7 mouse cellular contexts compared by ENCODE assay signal in genomic region chr10:75703504-75703903, GRCm38 (mm10). TPM values are rescaled to one million over a fixed set of nuclear protein-coding genes. Genes with fewer than 3 reads are reported as not detected.
DNase-seq lines count a peak whose midpoint lies in the region; ATAC-seq and TF ChIP-seq lines count a peak whose summit lies in the region.

No protein-coding gene starts in this region.

- no peaks in the 10 kb centered on the region for H3K4me1 ChIP-seq in intestine, postnatal 0 days (replicated peaks; ENCODE audit: control insufficient read depth, insufficient read depth, low read length)
- H3K4me1 ChIP-seq in intestine, embryonic 16.5 days (ENCODE audit: control insufficient read depth, insufficient read depth, low read length), result no peaks in the 10 kb centered on the region; the same call in 1 of the 2 replicates
- H3K4me1 ChIP-seq in bone marrow, adult 2 months (ENCODE audit: control insufficient read depth, insufficient read depth, low read length), result peaks cover 2% of the 10 kb centered on the region; the same call in 1 of the 2 replicates
- peaks cover 11% of the 10 kb centered on the region for H3K4me1 ChIP-seq in midbrain, embryonic 16.5 days (ENCODE audit: control insufficient read depth, insufficient read depth, low read length)

- DNase-seq in adrenal gland, adult 8-10 months, result no peak
- DNase-seq in urinary bladder, postnatal 4 days (ENCODE audit: low spot score in 2 of 2), result no peak

- H3K27me3 ChIP-seq in intestine, postnatal 0 days (replicated peaks; ENCODE audit: control insufficient read depth, insufficient read depth, low read length), result no peaks in the 10 kb centered on the region
- H3K27me3 ChIP-seq in intestine, embryonic 16.5 days (replicated peaks; ENCODE audit: control insufficient read depth, insufficient read depth, low read length), result no peaks in the 10 kb centered on the region
- no peaks in the 10 kb centered on the region for H3K27me3 ChIP-seq in midbrain, embryonic 16.5 days (ENCODE audit: control insufficient read depth, insufficient read depth, low read depth, low read length)

- peak; percentile 75 for TF ChIP-seq CTCF in intestine, postnatal 0 days (IDR thresholded peaks at IDR 0.05; ENCODE audit: low read depth)
- TF ChIP-seq CTCF in bone marrow, adult 2 months (IDR thresholded peaks at IDR 0.05; ENCODE audit: control insufficient read depth, insufficient read depth, low read length), result peak; percentile 32; the same call in 1 of the 2 replicates

- no peak overlapping the region for H3K27ac ChIP-seq in intestine, postnatal 0 days (ENCODE audit: low read depth, low read length)
- no peak overlapping the region; the same call in 1 of the 2 replicates for H3K27ac ChIP-seq in intestine, embryonic 16.5 days (ENCODE audit: low read length)
- H3K27ac ChIP-seq in bone marrow, adult 2 months (ENCODE audit: control insufficient read depth, insufficient read depth, low read depth, low read length, poor library complexity), result no peak overlapping the region
- peak overlapping the region; percentile 51; the same call in 1 of the 2 replicates for H3K27ac ChIP-seq in midbrain, embryonic 16.5 days (ENCODE audit: low read length)

- no peak overlapping the region for H3K4me3 ChIP-seq in intestine, postnatal 0 days (ENCODE audit: low read depth, low read length)
- no peak overlapping the region for H3K4me3 ChIP-seq in intestine, embryonic 16.5 days (ENCODE audit: low read length)
- no peak overlapping the region for H3K4me3 ChIP-seq in bone marrow, adult 2 months (replicated peaks; ENCODE audit: control insufficient read depth, low read depth, low read length)
- no peak overlapping the region for H3K4me3 ChIP-seq in midbrain, embryonic 16.5 days (ENCODE audit: low read depth, low read length)

- H3K9me3 ChIP-seq in intestine, postnatal 0 days (ENCODE audit: control insufficient read depth), result no peaks in the 10 kb centered on the region
- no peaks in the 10 kb centered on the region for H3K9me3 ChIP-seq in intestine, embryonic 16.5 days (ENCODE audit: control insufficient read depth, low read length)
- no peaks in the 10 kb centered on the region for H3K9me3 ChIP-seq in midbrain, embryonic 16.5 days (replicated peaks; ENCODE audit: control insufficient read depth, low read length, poor library complexity, severe bottlenecking)

- no peak overlapping the region for H3K4me2 ChIP-seq in intestine, postnatal 0 days (replicated peaks; ENCODE audit: low read depth)
- H3K4me2 ChIP-seq in intestine, embryonic 16.5 days (ENCODE audit: low read depth, low read length), result no peak overlapping the region
- H3K4me2 ChIP-seq in midbrain, embryonic 16.5 days (ENCODE audit: low read length), result no peak overlapping the region

- no peak for ATAC-seq in intestine, postnatal 0 days
- ATAC-seq in intestine, embryonic 16.5 days, result no peak
- peak; percentile 38; the same call in 1 of the 2 replicates for ATAC-seq in granulocyte monocyte progenitor cell, adult 5-6 weeks (replicated peaks; ENCODE audit: poor library complexity, severe bottlenecking)
- ATAC-seq in midbrain, embryonic 16.5 days, result no peak

- TF ChIP-seq POLR2A in bone marrow, adult 2 months (IDR thresholded peaks at IDR 0.05; ENCODE audit: borderline replicate concordance, control insufficient read depth, low read depth, low read length), result no peak

- WGBS in intestine, postnatal 0 days, result 47% methylated on average over 1 of the region's 1 CpGs
- 65% methylated on average over 1 of the region's 1 CpGs for WGBS in intestine, embryonic 16.5 days
- WGBS in bone marrow, adult 2 months, result 61% methylated on average over 1 of the region's 1 CpGs
- WGBS in midbrain, embryonic 16.5 days, result 73% methylated on average over 1 of the region's 1 CpGs

- peaks cover 43% of the 10 kb centered on the region for H3K36me3 ChIP-seq in intestine, postnatal 0 days (ENCODE audit: control insufficient read depth, insufficient read depth)
- peaks cover 3% of the 10 kb centered on the region; the same call in 1 of the 2 replicates for H3K36me3 ChIP-seq in intestine, embryonic 16.5 days (ENCODE audit: control insufficient read depth, insufficient read depth, low read length)
- peaks cover 2% of the 10 kb centered on the region; the same call in 1 of the 2 replicates for H3K36me3 ChIP-seq in midbrain, embryonic 16.5 days (ENCODE audit: control insufficient read depth, insufficient read depth, low read length)

- no peak overlapping the region for H3K9ac ChIP-seq in intestine, postnatal 0 days (ENCODE audit: low read depth, low read length)
- H3K9ac ChIP-seq in intestine, embryonic 16.5 days (ENCODE audit: low read depth, low read length), result no peak overlapping the region
- no peak overlapping the region for H3K9ac ChIP-seq in midbrain, embryonic 16.5 days (ENCODE audit: low read depth, low read length)

RNA-seq across cellular contexts. Expression of gene Susd2, which starts 59.7 kb away (rescaled TPM):
- polyA plus RNA-seq in intestine, postnatal 0 days (2015; fragmentation: Nextera tagmentation; extraction: Ambion mirVana), result 35.1 and 37.2 TPM in 2 replicates
- polyA plus RNA-seq in intestine, embryonic 16.5 days (2015; fragmentation: Nextera tagmentation; extraction: Ambion mirVana), result 19.1 and 23.3 TPM in 2 replicates
- polyA plus RNA-seq in bone marrow, adult 2 months (2011; ENCODE audit: insufficient read depth, insufficient read length, low replicate concordance, missing spikeins), result 1.5 and 2.8 TPM in 2 replicates
- 0.26 TPM in 1 of 2 replicates, not detected in the other for total RNA-seq in granulocyte monocyte progenitor cell, adult 5-6 weeks (2014; fragmentation: Nextera tagmentation)
- total RNA-seq in granulocyte monocyte progenitor cell, adult 5-6 weeks (2017), result not detected in 2 replicates
- 3.1 and 4.9 TPM in 2 replicates for polyA plus RNA-seq in midbrain, embryonic 16.5 days (2015; fragmentation: Nextera tagmentation; extraction: Ambion mirVana)
- 10 to 100 TPM in 2 of 4 experiments, 1 to 10 TPM in 2; 9.4 to 15.1 (median 11.5) TPM for total RNA-seq in adrenal gland, adult 8-10 months (2022)
